Mouse (Mus musculus) adipocyte (in vitro differentiated cells): Measurements from ENCODE around the gene Zdhhc22.

Experiments used
- DNase-seq: peaks from one replicate; pipeline ENCODE4 v3.0.0-alpha.2; 2016; ENCODE audit warnings: low spot score

Gene Zdhhc22

DNA sequence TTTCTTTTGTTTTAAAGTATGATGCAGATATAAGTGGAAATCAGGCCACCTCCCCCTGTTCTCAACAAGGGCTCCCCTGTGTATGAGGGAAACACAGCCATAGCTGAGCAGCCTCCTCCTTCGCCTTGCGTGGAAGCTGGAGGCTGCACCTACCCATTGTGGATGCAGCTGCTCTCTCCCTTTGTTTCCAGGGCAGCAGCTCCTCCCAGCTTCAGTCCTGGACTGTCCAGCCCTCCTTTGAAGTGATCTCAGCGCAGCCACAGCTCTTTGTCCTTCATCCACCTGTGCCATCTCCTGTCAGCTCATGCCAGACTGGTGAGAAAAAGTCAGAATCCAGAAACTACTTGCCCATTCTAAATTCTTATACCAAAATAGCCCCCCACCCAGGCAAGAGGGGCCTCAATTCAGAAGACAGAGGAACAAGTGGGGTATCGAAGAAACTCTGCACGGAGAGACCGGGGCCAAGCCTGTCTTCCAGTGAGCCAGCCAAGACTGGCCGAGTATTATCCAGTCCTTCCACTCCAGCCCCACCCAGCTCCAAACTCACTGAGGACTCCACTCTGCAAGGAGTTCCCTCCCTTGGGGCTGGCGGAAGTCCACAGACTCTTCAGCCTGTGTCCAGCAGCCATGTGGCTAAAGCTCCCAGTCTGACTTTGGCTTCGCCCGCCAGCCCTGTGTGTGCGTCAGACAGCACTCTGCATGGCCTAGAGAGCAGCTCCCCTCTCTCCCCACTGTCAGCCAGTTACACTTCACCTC, 28.5 kb downstream of the Zdhhc22 start:
- DNase-seq, result no peak

DNA sequence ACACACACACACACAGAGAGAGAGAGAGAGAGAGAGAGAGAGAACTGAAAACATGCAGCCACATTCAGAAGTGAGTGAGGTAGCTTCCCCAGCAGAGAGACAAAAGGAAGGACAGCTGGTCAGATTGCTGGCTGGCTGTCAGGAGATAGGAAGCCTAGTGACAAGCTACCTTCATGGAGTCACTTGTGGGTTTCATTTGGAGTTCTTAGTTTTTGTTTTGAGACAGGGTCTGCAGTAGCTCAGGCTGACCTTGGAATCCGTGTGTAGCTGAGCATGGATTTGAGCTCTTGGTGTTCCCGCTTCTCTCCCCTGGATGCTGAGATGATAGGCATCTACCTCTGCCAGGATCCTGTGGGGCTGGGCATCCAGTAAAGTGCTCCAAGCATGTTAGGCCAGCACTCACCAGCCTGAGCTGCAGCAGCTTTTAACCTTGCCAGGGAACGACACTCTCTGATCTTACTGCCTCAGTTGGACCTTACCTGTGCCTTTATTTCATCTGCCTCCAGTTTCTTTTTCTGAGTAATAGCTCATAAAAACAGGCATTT, 29.4 kb downstream of the Zdhhc22 start:
- DNase-seq, result no peak

DNA sequence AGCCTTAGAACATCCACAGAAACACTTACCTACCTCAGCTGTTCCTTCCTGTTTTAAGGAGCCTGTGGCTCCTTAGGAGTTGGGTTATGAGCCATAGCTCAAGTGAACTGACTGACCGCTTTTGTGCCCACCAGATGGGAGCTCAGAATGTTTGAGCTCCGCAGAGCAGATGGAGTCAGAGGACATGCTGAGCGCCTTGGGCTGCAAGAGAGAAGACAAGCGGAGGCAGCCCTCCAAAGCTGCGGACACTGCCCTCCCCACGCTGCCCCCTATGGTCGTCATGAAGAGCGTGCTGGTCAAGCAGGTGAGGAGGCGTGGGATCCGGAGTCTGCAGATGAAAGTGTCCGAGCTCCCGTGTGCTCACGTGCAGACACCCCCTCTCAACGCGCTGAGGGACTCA, 30.1 kb downstream of the Zdhhc22 start:
- no peak for DNase-seq

DNA sequence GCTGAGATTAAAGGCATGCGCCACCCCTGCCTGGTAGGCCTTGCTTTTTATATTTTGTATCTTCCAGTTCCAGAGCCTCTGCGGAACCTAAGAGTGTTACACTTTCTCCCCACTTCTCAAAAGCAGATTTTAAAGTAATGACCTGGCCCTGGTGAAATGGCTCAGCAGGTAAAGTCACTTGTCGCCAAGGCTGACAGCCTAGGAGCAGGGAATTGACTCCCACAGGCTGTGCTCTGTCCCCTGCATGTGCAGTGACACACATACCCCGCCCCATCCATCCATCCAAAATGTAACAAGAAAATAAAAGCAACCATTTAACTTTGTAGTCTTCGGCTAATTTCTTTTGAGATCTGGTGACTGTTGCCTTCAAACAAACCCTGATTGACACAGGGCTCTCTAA, 30.6 kb downstream of the Zdhhc22 start:
- no peak for DNase-seq

DNA sequence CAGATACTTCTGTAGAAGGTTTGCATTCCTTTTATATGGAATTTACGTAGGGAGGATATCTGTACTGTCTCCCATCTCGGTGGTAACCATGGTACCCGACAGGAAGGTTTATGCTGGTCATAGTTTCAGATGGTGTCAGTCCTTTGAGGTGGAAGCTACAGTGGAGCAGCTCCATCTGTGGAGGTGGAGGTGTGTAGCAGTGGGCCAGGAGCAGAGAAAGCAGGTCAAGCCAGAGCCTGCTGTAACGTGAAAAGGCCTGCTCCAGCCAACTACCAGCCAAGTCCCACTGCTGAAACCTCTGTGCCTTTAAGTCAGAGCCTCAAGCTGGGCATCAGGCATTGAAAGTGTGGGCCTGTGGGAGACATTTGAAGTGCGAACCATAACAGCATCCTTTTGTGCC, 31.7 kb downstream of the Zdhhc22 start:
- DNase-seq, result no peak

DNA sequence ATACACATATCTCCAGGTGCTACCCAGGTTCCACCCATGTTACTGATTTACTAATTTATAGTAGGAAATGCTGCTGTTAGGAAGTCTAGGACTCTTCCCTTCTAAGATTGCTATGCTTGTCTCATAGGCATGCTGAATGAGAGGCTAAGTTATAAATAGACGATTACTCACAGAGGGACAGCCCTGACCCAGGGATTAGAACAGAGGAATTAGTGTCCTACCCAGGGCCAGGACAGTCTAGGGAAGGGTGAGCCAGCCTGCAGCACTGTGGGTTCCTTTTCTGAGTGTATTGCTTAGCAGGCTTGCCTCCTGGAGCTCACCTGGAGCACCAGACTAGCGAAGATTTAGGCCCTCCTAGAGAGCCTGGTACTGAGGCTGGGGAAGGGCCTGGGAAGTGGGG, 34.3 kb downstream of the Zdhhc22 start:
- DNase-seq, result no peak

DNA sequence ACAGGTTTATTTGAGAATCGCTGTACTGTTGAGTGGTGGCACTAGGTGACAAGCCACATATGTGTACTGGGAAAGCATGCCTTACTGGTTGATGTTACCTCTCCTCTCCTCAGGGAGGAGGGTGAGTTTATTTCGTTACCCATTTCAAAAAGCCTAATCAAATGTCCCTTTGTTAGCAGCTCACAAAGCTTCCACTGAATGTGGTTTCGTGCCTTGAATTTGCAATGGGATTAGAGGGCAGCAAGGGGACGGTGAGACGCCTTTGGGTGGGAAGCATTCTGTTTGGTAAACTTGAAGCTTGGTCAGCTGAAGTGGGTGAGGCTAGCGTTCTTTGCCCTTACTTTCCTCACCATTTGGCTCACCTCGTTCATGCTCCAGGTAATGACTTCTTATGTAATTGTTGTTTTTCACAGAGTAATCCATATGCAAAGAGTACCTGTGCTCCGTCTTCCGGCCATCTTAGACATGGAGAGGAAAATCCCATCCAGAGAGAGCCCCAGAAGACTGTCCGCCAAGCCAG, 37.8 kb downstream of the Zdhhc22 start:
- no peak for DNase-seq

DNA sequence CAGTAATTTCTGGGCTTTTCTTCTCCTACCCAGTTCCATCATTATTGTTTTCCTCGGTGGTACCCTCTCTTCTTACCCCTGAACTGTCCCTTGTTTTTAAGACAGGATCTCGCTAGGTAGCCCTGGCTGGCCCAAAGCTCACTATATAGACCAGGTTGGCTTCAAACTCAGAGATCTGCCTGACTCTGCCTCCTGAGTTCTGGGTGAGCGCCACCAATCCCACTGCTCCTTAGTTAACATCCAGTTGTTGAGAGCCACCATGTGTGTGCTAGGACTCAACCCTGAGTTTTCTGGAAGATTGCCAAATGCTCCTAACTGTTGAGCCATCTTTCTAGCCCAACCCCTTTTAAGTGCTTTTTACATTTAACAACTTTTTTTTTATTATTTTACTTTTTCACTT, 39.3 kb downstream of the Zdhhc22 start:
- peak; percentile 37 for DNase-seq

DNA sequence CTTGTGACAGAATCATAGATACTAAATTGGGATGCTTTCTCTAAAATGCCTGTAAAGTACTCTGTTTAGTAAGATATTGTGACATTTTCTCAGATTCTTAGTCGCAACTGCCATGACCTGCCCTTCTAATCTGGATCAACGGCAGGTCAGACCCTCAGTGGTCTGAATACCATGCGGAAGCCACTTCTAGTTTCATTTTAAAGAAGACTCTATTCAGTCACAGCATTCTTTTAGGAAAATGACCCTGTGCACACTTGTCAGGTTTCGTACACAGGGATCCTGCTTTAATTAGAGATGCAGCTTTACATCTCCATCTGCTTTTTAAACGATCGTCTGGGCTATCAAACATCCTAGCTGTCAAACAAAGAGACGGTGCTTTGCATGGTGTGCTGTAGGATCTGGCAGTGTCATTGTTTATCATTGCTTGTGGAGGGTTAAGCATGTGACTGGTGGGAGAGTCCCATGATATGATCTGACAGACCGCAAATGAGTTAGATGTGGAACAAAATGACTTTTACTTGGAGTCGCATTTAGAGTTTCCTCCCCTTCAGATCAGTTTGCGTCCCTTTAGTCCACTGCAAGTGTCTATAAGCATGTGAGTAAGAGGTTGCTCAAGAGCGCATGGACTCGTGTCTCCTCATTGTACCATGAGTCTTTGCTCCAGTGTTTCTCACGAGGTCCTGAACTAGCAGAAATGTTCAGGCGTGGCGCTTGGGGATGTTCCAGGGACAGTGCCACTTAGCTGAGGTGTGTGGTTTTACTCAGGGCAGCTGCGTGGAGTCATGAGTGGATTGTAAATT, 39.9 kb downstream of the Zdhhc22 start:
- no peak for DNase-seq

DNA sequence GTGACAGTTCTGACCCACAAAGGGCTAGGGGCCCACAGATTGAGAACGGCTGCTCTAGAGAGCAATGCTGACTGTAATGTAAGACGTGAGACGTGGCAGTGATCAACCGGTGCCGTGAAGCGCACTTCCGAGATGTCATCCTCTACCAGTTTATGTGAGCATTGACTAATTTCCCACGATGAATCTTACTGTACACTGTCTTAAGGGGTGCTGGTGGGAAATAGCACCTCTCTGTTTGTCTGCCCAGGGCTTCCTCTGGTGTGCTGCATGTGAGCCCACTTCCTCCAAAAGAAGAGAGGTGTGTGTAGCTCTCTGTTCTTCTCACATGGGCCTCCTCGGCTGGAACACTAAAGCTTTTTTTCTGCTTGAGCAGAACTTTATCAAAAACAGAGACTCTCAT, 40.7 kb downstream of the Zdhhc22 start:
- no peak for DNase-seq

DNA sequence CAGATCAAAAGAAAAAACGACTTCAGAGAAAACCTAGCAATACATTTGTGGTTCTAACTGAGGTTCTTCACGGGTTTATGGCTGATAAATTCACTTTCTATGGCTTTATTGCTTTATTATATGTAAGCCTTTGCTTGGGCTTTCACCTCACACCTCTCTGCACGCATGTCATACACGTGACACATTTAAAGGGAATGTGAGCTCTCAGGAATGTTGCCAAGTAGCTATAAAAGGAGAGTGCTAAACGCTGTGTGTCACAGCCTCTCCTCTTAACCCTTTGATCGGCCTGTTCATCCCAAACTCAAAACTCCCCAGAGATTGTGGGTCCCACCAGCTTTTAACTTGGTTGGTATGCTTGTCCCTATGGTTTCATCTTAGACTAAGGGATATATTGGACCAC, 41.6 kb downstream of the Zdhhc22 start:
- peak; percentile 51 for DNase-seq

DNA sequence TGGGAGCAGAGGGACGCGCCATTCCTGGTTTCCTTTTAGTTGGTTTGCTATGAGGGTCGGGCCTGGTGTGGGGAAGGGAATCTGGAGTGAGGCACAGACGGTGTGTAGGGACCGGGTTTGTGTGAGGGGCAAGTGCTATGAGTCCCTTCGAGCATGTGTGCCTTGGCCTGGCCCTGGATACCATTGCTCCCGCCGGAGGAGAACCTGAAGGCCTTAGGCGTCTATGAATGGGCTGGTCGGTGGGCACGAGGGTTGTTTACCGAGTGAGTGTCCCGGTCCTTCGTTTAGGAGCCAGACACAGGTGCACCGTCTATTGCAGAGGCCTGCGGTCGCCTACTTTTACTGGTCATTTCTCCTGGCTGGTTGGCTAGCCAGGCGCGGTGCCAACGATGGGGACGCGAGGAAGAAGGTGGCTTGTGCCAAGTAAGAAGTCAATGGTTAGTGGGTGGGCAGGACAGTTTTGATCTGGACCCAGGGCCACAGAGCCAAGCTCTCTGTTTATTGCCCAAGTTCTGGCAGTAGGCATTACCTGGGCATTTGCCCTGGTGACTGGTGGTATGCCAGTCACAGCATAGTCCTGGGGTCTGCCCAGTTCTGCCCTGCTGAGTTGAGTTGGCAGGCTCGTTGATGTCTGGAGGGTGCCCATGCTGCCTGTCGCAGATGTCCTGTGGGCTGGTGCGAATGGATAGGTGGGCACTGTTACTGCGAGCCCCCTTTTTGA, 42.4 kb downstream of the Zdhhc22 start:
- DNase-seq, result peak; percentile 39

DNA sequence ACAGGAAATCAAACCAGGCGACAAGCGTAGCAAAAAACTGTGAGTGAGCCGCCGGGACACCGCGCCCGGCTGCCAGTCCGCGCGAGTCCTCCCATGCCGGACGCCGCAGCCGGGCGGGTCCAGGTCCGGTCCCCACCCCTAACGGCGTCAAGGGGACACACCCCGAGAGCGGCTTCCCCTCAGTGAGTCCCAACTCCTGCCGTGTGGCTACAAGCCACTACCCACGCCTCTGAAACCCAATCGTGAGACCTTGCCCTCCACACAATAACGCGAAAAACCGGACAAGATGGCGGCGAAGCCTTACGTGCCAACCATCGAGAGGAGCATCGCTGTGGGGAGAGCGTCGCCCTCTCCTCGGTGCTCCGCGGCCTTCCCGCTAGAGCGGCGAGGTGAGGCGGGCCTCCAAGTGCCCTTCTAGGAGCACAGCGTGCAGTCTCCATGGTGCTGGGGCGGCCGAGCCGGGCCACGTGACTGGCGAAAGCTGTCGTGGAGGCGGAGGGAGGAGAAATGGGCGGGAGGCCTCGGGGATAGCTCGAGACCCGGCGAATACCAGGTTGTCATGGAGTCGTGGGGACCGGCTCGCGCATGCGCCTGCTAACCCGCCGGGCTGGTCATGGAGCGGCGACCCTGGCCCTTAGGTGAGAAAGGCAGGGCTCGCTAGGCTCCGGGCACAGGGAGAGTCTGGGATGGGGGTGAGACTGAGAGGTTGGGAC, 43.2 kb downstream of the Zdhhc22 start, which contains the start of gene Cipc:
Cipc (plus strand) TSS at position 182 of the 713 bp plus-strand sequence.
- peak; percentile 97 for DNase-seq

DNA sequence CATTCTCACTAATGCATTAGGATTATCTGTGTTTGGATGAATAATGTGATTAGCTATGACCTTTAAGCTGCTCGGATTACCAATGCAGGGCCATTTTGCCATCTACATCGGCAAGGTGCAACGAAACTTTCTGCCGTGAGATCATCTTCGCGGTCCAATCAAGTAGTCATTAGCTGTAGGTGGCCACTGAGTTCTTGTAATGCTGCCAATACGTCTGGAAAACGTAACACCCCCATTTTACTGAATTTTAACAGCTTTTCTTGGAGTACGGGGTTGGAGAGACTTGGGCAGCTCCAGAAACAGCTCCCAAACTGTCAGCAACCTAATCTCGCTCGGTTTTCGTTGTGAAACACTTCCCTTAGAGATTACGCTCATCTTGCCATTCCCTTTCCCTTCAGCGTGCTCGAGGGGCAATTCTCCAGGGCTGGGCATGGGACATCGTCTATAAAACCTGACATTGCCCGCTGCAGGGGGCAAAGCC, 43.9 kb downstream of the Zdhhc22 start:
- peak; percentile 50 for DNase-seq

DNA sequence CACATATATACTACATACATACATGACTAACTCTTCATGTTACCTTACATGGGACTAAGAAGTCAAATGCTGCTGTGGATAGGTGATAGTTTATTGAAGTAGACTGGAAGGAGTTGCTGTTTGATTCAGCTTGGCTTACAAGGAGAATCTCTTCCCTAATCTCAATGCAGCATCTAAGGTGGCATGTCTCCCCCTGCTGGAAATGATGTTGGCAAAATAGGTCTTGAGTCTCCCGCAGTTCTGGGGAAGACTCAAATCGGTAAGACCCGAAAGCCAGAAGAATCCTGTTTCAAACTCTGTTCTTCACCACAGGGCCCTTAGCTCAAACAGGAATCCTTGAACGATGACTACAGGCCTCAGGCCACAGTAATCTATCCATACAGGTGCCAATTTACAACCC, 45.1 kb downstream of the Zdhhc22 start:
- peak; percentile 87 for DNase-seq

DNA sequence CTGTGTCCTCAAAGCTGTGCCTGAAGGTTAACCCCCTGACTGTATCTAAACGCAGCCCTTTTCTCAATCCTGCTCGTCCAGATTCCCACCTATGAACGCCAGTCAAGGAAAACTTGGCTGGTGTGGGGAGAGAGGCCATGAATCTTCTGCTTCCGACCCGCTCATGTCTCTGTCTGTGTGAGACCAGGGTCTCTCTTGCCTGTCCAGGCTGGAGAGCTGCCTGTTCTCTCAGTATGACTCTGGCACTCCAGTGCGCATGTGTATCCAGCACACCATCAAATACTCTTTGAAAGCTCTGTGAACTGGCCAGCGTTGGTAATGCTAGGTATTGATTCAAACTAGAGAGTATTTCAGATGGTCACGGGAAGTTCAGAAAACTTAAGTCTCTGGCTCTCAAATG, 46.8 kb downstream of the Zdhhc22 start:
- no peak for DNase-seq

DNA sequence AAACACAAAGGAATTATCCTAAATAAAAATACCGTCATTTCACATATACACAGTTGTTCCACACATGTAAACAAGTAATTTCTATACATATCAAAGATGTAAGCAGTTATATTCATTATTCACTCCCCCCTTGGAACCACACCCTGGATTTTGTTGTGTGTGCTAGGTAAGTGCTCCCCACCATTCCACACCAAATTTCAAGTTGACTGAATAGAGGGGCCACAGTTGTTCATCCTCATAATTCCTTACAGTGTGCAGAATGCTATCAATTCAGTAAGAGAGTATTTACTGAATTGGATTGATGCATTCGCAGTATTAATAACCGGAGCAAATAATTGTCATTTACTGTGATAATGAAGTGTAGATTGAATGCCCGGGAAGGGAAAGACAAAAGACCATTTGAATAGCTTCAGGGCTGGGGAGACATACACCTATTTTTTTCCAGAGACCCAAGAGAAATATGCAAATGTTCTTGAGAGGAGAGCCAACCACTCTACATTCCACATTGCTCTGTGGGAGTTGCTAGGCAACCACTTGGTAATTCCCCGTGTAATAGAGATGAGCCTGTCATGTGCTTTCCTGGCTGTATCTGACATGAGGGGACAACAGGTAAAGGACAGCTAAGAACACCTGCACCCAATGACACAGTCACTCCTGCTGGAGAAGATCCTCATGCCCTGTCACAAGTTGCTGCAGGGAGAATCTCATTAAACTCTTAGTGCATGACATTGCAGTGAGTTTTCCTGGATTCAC, 48.3 kb downstream of the Zdhhc22 start:
- no peak for DNase-seq

DNA sequence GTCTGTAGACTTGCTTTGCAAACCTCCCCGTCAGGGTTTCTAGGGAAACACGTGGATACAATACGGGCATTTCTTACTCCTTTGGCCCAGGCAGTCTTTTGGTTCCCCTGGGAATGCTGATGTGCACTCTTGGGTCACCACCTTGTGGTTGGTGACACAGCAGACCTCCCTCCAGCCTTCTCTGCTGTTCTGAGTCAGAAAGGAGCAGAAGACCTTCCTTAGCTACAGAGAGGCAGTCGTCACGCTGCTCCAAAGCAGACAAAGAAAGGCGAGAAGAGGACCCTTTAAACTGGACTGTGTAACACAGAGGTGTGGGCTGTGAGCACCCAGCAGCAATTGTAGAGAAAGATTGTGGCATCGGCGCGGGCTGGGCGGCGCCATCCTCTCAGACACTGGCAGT, 49.1 kb downstream of the Zdhhc22 start:
- DNase-seq, result no peak

DNA sequence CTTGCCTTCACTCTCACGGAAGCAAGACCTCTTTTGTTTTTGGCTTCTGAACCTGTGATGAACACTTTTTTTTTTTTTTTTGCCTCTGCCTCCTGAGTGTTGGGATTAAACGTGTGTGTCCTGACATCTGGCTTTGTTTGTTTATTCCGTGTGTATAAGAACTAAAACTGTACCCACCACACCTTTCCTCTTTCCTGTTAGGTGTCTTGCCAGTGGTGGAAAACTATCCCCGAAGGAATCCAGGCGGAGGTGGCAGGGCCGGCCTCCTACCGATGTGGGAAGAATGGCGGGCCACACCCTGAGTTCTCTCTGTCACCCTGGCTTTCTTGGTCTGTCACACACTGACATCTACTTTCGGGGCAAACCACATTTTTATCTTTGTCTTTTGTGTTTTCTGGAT, 51.7 kb downstream of the Zdhhc22 start:
- no peak for DNase-seq

DNA sequence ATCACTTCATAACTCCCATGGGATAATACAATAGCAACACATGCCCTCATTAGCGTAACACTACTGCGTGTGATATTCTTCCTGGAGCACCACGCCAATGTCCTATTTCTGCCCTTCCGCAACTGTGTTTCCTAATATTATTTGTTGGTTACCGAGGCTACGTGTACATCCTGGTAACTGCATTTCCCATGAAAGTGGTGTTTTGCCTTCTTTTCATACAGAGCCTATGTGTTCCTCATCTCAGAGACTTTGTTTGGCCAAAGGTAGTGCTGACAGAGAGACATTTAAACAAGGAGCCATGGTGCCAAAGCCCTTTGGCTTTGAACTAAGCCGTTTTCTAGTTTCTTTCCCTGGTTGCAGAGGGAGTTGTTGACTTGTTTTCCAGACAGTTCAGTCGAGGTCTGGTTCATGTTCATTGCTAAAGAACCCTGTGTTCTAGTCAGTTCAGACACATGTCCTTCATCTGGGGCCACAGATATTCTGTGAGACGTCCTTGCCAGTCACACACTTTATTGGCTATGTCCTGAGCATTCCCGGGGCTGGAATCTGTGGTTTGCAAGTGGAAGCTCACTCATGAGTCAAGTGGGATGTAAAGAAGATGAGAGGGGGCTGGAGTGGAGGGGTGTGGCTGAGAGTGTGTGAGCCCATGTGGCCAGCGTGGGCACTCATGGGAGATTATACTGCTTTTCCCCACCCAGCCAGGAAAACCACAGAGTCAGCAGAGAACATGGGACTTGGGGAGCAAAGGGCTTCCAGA, 53.5 kb downstream of the Zdhhc22 start:
- DNase-seq, result peak; percentile 41
